Mouse (Mus musculus): ENCODE results near the gene Epha10. TPM values are rescaled to one million over a fixed set of nuclear protein-coding genes. Genes with fewer than 3 reads are reported as not detected.
A peak's percentile ranks its signal among the peaks of the same experiment; 100 is the strongest.

Gene Epha10
- total RNA-seq (2021) = not detected
- long read RNA-seq, experiment 1 = 0 reads
- long read RNA-seq, experiment 2 = 0 reads

- intact Hi-C loops (cut with DNase I) = no loop called here
Observed at GRCm38 (mm10) chr4:124880599-124880998, at the start of gene Epha10. Gene Epha10, plus strand, starts transcription at chr4:124880899.

GRCm38 (mm10) chr4:124832796-124833195, 47.9 kb upstream of the Epha10 start:
- no peak for DNase-seq
- intact Hi-C loops (cut with DNase I) = no loop called here

More at GRCm38 (mm10) chr4:124880599-124880998, at the start of gene Epha10:
- no peak for DNase-seq

- intact Hi-C loops (cut with DNase I) = no loop called here
- no peak for DNase-seq
Observed at GRCm38 (mm10) chr4:124838035-124838700, 42.5 kb upstream of the Epha10 start.

- intact Hi-C loops (cut with DNase I) = no loop called here
- DNase-seq = no peak
Observed at GRCm38 (mm10) chr4:124840998-124841397, 39.7 kb upstream of the Epha10 start.

- DNase-seq = peak; percentile 19 to 46
- intact Hi-C loops (cut with DNase I) = no loop called here
Observed at GRCm38 (mm10) chr4:124843493-124843892, 37.2 kb upstream of the Epha10 start.

GRCm38 (mm10) chr4:124847573-124847972, 33.1 kb upstream of the Epha10 start:
- intact Hi-C loops (cut with DNase I) = loop anchor here (1.0 to 5.0 kb wide), 2 partner anchors 45 to 135 kb away; partner anchors contain the start of genes Mtf1 and Sf3a3
- DNase-seq = peak; percentile 79 to 87

GRCm38 (mm10) chr4:124849631-124850260, 31.0 kb upstream of the Epha10 start:
- peak; percentile 42 to 49 for DNase-seq
- intact Hi-C loops (cut with DNase I) = loop anchor here (5.0 to 10.0 kb wide), 3 partner anchors 88 to 215 kb away; partner anchors contain the start of genes 9930104L06Rik, Cdca8, Dnali1 and Sf3a3

- intact Hi-C loops (cut with DNase I) = loop anchor here (5.0 to 10.0 kb wide), 2 partner anchors 87 to 214 kb away; partner anchors contain the start of genes 9930104L06Rik, Cdca8, Dnali1 and Snip1
- peak; percentile 96 for DNase-seq
Observed at GRCm38 (mm10) chr4:124850261-124850913, 30.3 kb upstream of the Epha10 start, which contains the start of gene Yrdc. Gene Yrdc, plus strand, starts transcription at chr4:124850679.

GRCm38 (mm10) chr4:124850933-124851658, 29.6 kb upstream of the Epha10 start, which contains the start of gene 1110065P20Rik:
Gene 1110065P20Rik, minus strand, starts transcription at chr4:124851196.
- intact Hi-C loops (cut with DNase I) = loop anchor here (5.0 to 10.0 kb wide), 2 partner anchors 86 to 214 kb away; partner anchors contain the start of genes 9930104L06Rik, Cdca8, Dnali1 and Snip1
- peak; percentile 77 to 80 for DNase-seq

- intact Hi-C loops (cut with DNase I) = loop anchor here (10.0 kb wide), 1 partner anchor 209 kb away; the partner anchor contains the start of genes Dnali1 and Snip1
- DNase-seq = no peak
Observed at GRCm38 (mm10) chr4:124856294-124856693, 24.4 kb upstream of the Epha10 start.

GRCm38 (mm10) chr4:124858370-124858769, 22.3 kb upstream of the Epha10 start:
- intact Hi-C loops (cut with DNase I) = loop anchor here (10.0 kb wide), 1 partner anchor 206 kb away; the partner anchor contains the start of genes Dnali1 and Snip1
- no peak for DNase-seq

GRCm38 (mm10) chr4:124860446-124860845, 20.3 kb upstream of the Epha10 start:
- intact Hi-C loops (cut with DNase I) = no loop called here
- DNase-seq = peak; percentile 78 to 87

GRCm38 (mm10) chr4:124861283-124862188, 19.2 kb upstream of the Epha10 start, which contains the start of gene Maneal:
Gene Maneal, minus strand, starts transcription at chr4:124862171.
- DNase-seq = no peak
- intact Hi-C loops (cut with DNase I) = no loop called here

- DNase-seq = no peak
- intact Hi-C loops (cut with DNase I) = no loop called here
Observed at GRCm38 (mm10) chr4:124872719-124873118, 8.0 kb upstream of the Epha10 start.

- no peak for DNase-seq
- intact Hi-C loops (cut with DNase I) = no loop called here
Observed at GRCm38 (mm10) chr4:124881341-124881908, 726 bp downstream of the Epha10 start.

- peak; percentile 56 to 66 for DNase-seq
- intact Hi-C loops (cut with DNase I) = no loop called here
Observed at GRCm38 (mm10) chr4:124882151-124882729, 1.5 kb downstream of the Epha10 start.

GRCm38 (mm10) chr4:124888702-124889101, 8.0 kb downstream of the Epha10 start:
- DNase-seq = no peak
- intact Hi-C loops (cut with DNase I) = no loop called here

- intact Hi-C loops (cut with DNase I) = no loop called here
- no peak for DNase-seq
Observed at GRCm38 (mm10) chr4:124889935-124890334, 9.2 kb downstream of the Epha10 start.

All from heart, postnatal 14 days (tissue).